Mouse (Mus musculus) heart, adult 2 months (tissue): ENCODE results near the gene Tcf7l2.

Source experiments
- CTCF ChIP-seq: fragments of 200-600 bp; IDR thresholded peaks from 2 replicates; pipeline ENCODE4 v1.8.1; 2022; ENCODE audit warnings: antibody characterized with exemption, mild to moderate bottlenecking, moderate library complexity
- EP300 ChIP-seq: fragments of 200-500 bp; IDR thresholded peaks from 2 replicates; pipeline ENCODE4 v1.6.1; 2011; ENCODE audit warnings: low read depth, low read length, control low read depth; ENCODE audit not compliant: insufficient read depth
- POLR2A ChIP-seq: fragments of 200-500 bp; IDR thresholded peaks from 2 replicates; pipeline ENCODE4 v1.6.1; 2011; ENCODE audit warnings: mild to moderate bottlenecking, low read depth, low read length, control low read depth; ENCODE audit not compliant: insufficient read depth

GRCm38 (mm10) chr19:55933947-55934729 is 192.5 kb downstream of the Tcf7l2 start:
- TF ChIP-seq CTCF, result no peak
- TF ChIP-seq POLR2A, result no peak
- TF ChIP-seq EP300, result no peak
